Mouse (Mus musculus) megakaryocyte, embryonic 14.5 days (primary cell): Measurements from ENCODE around the gene Zfp764.

ENCODE experiments used
- FLI1 ChIP-seq: IDR thresholded peaks from 2 replicates; pipeline ENCODE4 v1.6.1; 2012; ENCODE audit warnings: low read length, inconsistent platforms, mixed read lengths
- GATA1 ChIP-seq: IDR thresholded peaks from 3 replicates; pipeline ENCODE4 v1.6.1; 2012; ENCODE audit warnings: mixed read lengths, low read length, inconsistent platforms, borderline replicate concordance

DNA sequence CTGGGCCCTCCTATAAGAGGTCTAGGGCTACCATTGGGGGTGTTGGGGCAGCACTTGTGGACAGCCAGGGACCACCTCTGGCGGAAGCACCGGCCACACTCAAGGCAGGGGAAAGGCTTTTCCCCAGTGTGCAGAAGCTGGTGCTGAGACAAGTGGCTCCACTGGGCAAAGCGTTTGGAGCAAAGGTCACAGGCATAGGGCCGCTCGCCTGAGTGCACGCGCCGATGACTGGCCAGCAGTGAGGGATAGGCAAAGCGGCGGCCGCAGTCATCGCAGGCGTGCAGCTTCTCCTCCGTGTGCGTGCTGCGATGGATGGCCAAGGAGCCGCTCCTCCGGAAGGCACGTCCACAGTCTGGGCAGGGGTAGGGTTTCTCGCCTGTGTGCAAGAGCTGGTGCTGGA lies 37.4 kb upstream of the Zfp764 start:
- no peak for TF ChIP-seq GATA1
- no peak for TF ChIP-seq FLI1
